Mouse (Mus musculus): ENCODE data around the gene Exoc3l.

GRCm38 (mm10) chr8:105298351-105299252 lies 2.7 kb upstream of the Exoc3l start:
- TF ChIP-seq POLR2A (IDR thresholded peaks at IDR 0.05; ENCODE audit: borderline replicate concordance, extremely low read depth, low read depth, low read length) (no peak), CTCF (IDR thresholded peaks at IDR 0.05; ENCODE audit: insufficient read depth, low read length) (no peak)
